Mouse (Mus musculus) T-helper 1 cell (primary cell): ENCODE results near the gene Mybbp1a.

Experiments
- in situ Hi-C: fragments of 300-600 bp; cut with MboI, MseI; formaldehyde crosslinking; loops from one replicate; pipeline ENCODE4 v1.15.1; 2025; ENCODE audit warnings: high pct_unique_total_duplicates

Mybbp1a gene

GRCm38 (mm10) chr11:72438411-72438810, 2.7 kb upstream of the Mybbp1a start:
- in situ Hi-C loops = no loop called here

- in situ Hi-C loops = loop anchor here (5.0 kb wide), 1 partner anchor 223 kb away; the partner anchor contains the start of gene Med31
These were observed 574 bp upstream of the Mybbp1a start for GRCm38 (mm10) chr11:72440597-72440964.

- in situ Hi-C loops = no loop called here
These were observed 5.4 kb downstream of the Mybbp1a start for GRCm38 (mm10) chr11:72446311-72447105.

- in situ Hi-C loops = no loop called here
These were observed 6.3 kb downstream of the Mybbp1a start for GRCm38 (mm10) chr11:72447475-72447874.

- in situ Hi-C loops = no loop called here
These were observed 11.0 kb downstream of the Mybbp1a start for GRCm38 (mm10) chr11:72452140-72452665.

GRCm38 (mm10) chr11:72453105-72453953, 12.2 kb downstream of the Mybbp1a start:
- in situ Hi-C loops = no loop called here

GRCm38 (mm10) chr11:72455694-72456093, 14.5 kb downstream of the Mybbp1a start:
- in situ Hi-C loops = no loop called here

- in situ Hi-C loops = no loop called here
These were observed 16.9 kb downstream of the Mybbp1a start for GRCm38 (mm10) chr11:72457995-72458496.

- in situ Hi-C loops = no loop called here
These were observed 17.3 kb downstream of the Mybbp1a start for GRCm38 (mm10) chr11:72458502-72458901.

- in situ Hi-C loops = no loop called here
These were observed 20.4 kb downstream of the Mybbp1a start for GRCm38 (mm10) chr11:72461500-72461981.

GRCm38 (mm10) chr11:72464821-72465220, 23.7 kb downstream of the Mybbp1a start:
- in situ Hi-C loops = no loop called here

GRCm38 (mm10) chr11:72465978-72466693, 25.0 kb downstream of the Mybbp1a start:
- in situ Hi-C loops = no loop called here

- in situ Hi-C loops = no loop called here
These were observed 25.7 kb downstream of the Mybbp1a start for GRCm38 (mm10) chr11:72466694-72467507.

GRCm38 (mm10) chr11:72468525-72468924, 27.4 kb downstream of the Mybbp1a start:
- in situ Hi-C loops = no loop called here

- in situ Hi-C loops = no loop called here
These were observed 28.1 kb downstream of the Mybbp1a start for GRCm38 (mm10) chr11:72469217-72469616.

GRCm38 (mm10) chr11:72470004-72470403, 28.8 kb downstream of the Mybbp1a start:
- in situ Hi-C loops = no loop called here

- in situ Hi-C loops = no loop called here
These were observed 30.2 kb downstream of the Mybbp1a start for GRCm38 (mm10) chr11:72471381-72471780.

- in situ Hi-C loops = no loop called here
These were observed 32.4 kb downstream of the Mybbp1a start for GRCm38 (mm10) chr11:72473540-72473939.

GRCm38 (mm10) chr11:72474926-72475325, 33.8 kb downstream of the Mybbp1a start:
- in situ Hi-C loops = no loop called here

- in situ Hi-C loops = no loop called here
These were observed 34.3 kb downstream of the Mybbp1a start for GRCm38 (mm10) chr11:72475408-72475807.
